Mouse (Mus musculus) embryonic facial prominence, embryonic 15.5 days (tissue): ENCODE measurements around the gene Ndufv1. TPM values are rescaled to one million over a fixed set of nuclear protein-coding genes. Genes with fewer than 3 reads are reported as not detected.
"Not testable (repeated sequence)": the region's sequence is repeated elsewhere in the genome, so short reads cannot be mapped to it uniquely, and the experiment has no call there.

Source experiments
- ATAC-seq: fragments of 200-750 bp; cut with Nextera tagmentation; 2 replicates; pipeline ENCODE4 v1.8.0; 2017; ENCODE audit warnings: low read depth, moderate TSS enrichment; ENCODE audit not compliant: insufficient number of reproducible peaks, low FRiP score, low TSS enrichment
- H3K27ac ChIP-seq: fragments of 300-500 bp; sonication (generic); replicated peaks from 2 replicates; pipeline ENCODE4 v1.5.1; 2015; ENCODE audit warnings: mild to moderate bottlenecking, inconsistent platforms
- H3K27me3 ChIP-seq: fragments of 300-500 bp; sonication (generic); 2 replicates; pipeline ENCODE4 v1.6.1; 2015; ENCODE audit warnings: inconsistent platforms
- H3K36me3 ChIP-seq: fragments of 300-500 bp; sonication (generic); 2 replicates; pipeline ENCODE4 v1.6.1; 2015; ENCODE audit warnings: mild to moderate bottlenecking, inconsistent platforms
- H3K4me1 ChIP-seq: fragments of 300-500 bp; sonication (generic); 2 replicates; pipeline ENCODE4 v1.6.1; 2015; ENCODE audit warnings: inconsistent platforms
- H3K4me2 ChIP-seq: fragments of 300-500 bp; sonication (generic); replicated peaks from 2 replicates; pipeline ENCODE4 v1.6.1; 2015; ENCODE audit warnings: mild to moderate bottlenecking, inconsistent platforms
- H3K4me3 ChIP-seq: fragments of 300-500 bp; sonication (generic); replicated peaks from 2 replicates; pipeline ENCODE4 v1.5.1; 2015; ENCODE audit warnings: mild to moderate bottlenecking, inconsistent platforms
- H3K9ac ChIP-seq: fragments of 300-500 bp; sonication (generic); 2 replicates; pipeline ENCODE4 v1.6.1; 2015; ENCODE audit warnings: inconsistent platforms
- H3K9me3 ChIP-seq: fragments of 300-500 bp; sonication (generic); replicated peaks from 2 replicates; pipeline ENCODE4 v1.6.1; 2016; ENCODE audit warnings: inconsistent platforms
- WGBS: fragments of 180-500 bp; shearing (Covaris S2); methylation state at CpG from one replicate; pipeline ENCODE4 v1.1.7; 2015; 5-methylcytosine and 5-hydroxymethylcytosine counted together
- polyA plus RNA-seq: library from polyadenylated mRNA; unstranded; fragments of >200 nt; fragmentation: Nextera tagmentation; extraction: Ambion mirVana; gene quantifications from 2 replicates; pipeline ENCODE4 v1.2.1, GENCODE M21; 2015

Ndufv1 gene
- polyA plus RNA-seq, result 190 and 202 TPM in 2 replicates

DNA sequence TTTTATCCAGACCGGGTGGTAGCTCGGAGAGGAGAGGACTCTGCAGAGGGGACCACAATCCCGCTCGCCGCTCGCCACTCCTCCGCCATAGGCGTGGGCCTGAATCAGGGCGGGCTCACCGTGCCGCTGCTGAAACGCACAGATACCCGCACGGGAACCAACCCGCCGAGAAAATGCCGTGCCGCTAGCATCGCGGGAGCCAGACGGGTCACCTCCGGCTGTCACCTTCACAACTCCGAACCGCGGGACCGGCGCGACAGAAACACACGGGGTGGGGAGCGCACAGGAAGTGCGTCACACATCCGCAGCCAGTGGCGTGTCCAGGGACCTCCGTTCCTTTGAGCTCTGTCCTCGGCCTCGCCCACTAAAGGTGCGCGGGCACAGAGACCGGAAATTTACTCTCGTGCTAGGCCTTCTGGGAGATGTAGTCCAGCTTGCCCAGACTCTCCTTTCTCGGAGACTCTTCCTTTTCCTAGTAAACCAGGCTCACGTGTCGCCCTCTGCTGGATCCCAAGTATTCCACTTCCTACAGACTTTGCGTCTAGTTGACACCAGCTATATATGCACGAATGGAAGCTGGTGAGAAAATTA lies at the start of gene Ndufv1:
TSS of gene Ndufv1 (minus strand) at position 375 of the 591 bp plus-strand sequence.
- H3K4me2 ChIP-seq, result peak within 1 kb of the TSS; percentile 67
- H3K27me3 ChIP-seq, result no peaks in the 10 kb centered on the region
- H3K36me3 ChIP-seq, result peaks cover 29% of the 10 kb centered on the region
- peak; percentile 99 for ATAC-seq
- peaks cover 16% of the 10 kb centered on the region for H3K4me1 ChIP-seq
- no peaks in the 10 kb centered on the region for H3K9me3 ChIP-seq
- peak within 1 kb of the TSS; percentile 83 for H3K9ac ChIP-seq
- peak within 1 kb of the TSS; percentile 65 for H3K27ac ChIP-seq
- H3K4me3 ChIP-seq, result peak within 1 kb of the TSS; percentile 95
- under 1% methylated on average over 45 of the region's 45 CpGs for WGBS

DNA sequence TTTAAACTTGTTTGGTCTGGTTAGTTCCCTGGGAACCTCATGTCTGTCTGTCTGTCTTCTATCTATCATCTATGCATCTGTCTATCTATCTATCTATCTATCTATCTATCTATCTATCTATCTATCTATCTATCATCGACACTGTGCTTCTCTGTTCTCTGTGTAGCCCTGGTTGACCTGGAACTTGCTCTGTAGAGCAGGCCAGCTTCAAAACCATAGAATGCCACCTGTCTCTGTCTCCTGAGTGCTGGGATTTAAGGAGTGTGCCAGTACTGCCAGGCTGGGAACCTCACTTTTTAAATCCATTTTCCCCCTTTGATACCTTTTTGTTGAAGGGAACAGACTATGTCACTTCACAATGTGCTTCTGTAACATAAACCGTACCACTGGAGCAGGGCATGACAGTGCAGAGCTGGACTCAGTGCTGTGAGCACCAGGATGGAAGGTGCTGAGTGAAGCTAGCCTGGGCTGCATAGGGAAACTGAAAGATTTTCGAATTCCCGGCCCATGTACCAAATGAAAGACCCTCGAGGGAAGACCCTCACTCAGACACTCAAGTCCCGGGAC lies 48.4 kb upstream of the Ndufv1 start:
- 81% methylated on average over 6 of the region's 6 CpGs for WGBS

DNA sequence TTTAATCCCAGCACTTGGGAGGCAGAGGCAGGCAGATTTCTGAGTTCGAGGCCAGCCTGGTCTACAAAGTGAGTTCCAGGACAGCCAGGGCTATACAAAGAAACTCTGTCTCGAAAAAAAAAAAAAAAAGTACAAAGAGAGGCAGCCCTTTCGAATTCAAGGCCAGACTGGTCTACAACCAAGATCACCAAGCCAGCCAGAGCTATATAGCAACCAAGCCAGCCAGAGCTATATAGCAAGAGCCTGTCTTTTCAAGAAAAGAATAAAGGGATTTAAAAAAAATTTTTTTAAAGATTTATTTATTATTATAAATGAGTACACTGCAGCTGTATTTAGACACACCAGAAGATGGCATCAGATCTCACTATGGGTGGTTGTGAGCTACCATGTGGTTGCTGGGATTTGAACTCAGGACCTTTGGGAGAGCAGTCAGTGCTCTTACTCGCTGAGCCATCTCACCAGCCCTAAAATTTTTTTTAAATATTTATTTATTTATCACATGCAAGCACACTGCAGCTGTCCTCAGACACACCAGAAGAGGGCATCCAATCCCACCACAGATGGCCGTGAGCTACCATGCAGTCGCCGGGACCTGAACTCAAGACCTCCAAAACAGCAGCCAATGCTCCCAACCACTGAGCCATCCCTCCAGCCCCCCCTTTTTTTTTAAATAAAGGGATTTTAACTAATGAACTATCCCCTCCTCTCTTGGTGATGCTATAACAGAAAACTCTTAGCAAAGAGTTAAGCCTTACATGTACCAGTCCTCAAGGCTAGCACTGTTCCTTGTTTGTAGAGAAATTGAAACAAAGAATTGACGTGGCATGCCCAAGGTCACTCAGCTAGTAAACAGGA lies 47.7 kb upstream of the Ndufv1 start:
- not testable (repeated sequence) for H3K9ac ChIP-seq, H3K27me3 ChIP-seq, H3K4me3 ChIP-seq, ATAC-seq, H3K9me3 ChIP-seq, H3K27ac ChIP-seq, H3K36me3 ChIP-seq, H3K4me2 ChIP-seq
- 87% methylated on average over 8 of the region's 8 CpGs for WGBS
- H3K4me1 ChIP-seq, result peaks cover 14% of the 10 kb centered on the region

More for the DNA sequence above, 48.4 kb upstream of the Ndufv1 start:
- Histone ChIP-seq H3K4me2 (no peak overlapping the region), H3K27ac (no peak overlapping the region), H3K9ac (no peak overlapping the region), H3K36me3 (no peaks in the 10 kb centered on the region), H3K27me3 (no peaks in the 10 kb centered on the region), H3K4me1 (peaks cover 7% of the 10 kb centered on the region; the same call in 1 of the 2 replicates), H3K4me3 (no peak overlapping the region), H3K9me3 (no peaks in the 10 kb centered on the region)
- ATAC-seq, result no peak

DNA sequence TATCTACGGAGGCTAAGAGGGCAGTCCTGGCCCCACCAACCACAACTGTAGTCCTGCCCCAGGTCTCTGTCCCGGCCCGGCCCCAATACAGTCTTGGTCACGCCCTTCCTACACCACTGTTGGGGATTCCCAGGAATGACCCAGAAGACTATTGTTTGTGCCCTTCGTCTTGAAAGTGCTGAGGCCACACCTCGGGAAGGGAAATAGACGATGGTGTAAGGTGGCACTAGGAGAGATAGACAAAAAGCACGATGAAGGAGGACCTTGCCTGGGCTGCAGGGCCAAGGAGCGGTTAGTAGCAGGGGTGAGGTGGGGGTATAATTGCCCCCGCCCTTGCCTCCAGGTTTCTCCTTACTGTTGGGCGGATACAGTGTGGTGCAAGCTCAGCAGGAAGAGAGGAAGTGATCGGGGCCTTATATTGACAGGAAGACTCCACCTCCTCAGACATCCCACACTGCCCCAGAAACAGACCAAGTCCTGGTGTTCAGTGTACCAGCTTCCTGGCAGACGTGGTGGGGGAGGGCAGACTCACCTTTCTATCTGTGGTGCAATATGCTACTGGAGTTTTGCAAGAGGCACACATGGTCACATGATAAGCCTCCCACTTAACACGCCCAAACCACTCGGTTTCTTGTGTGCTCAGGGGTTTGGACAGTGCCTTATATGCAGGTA lies 46.6 kb upstream of the Ndufv1 start, which contains the start of gene Gstp3:
TSS of gene Gstp3 (minus strand) at position 501 of the 672 bp plus-strand sequence.
- Histone ChIP-seq H3K4me3 (no peak within 1 kb of the TSS), H3K9me3 (no peaks in the 10 kb centered on the region), H3K4me2 (no peak within 1 kb of the TSS), H3K9ac (no peak within 1 kb of the TSS), H3K4me1 (peaks cover 16% of the 10 kb centered on the region), H3K27ac (no peak within 1 kb of the TSS), H3K27me3 (no peaks in the 10 kb centered on the region), H3K36me3 (no peaks in the 10 kb centered on the region)
- WGBS, result 74% methylated on average over 15 of the region's 15 CpGs
- ATAC-seq, result no peak

DNA sequence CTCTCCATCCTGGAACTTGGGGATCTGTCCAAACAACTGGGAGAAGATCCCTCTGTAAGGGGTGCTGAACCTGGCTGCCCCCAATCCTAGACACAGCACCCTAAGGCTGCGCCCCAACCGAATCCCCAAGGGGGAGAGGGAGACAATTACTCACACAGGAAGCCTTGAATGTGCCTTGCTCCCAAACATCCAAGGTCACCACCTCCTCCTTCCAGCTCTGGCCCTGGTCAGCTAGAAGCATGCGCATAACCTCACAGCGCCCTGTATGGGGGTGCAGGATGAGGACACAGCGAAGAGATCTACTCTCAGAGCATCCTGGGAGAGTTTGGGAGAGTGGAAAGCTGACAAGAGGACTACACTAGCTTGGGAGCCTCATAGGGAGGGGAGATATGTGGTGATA lies 46.0 kb upstream of the Ndufv1 start:
- Histone ChIP-seq H3K36me3 (no peaks in the 10 kb centered on the region), H3K4me1 (peaks cover 16% of the 10 kb centered on the region), H3K4me3 (no peak overlapping the region), H3K27me3 (no peaks in the 10 kb centered on the region), H3K27ac (no peak overlapping the region), H3K9me3 (no peaks in the 10 kb centered on the region), H3K9ac (no peak overlapping the region), H3K4me2 (no peak overlapping the region)
- whole genome bisulfite sequencing, result 87% methylated on average over 5 of the region's 5 CpGs
- no peak for ATAC-seq

DNA sequence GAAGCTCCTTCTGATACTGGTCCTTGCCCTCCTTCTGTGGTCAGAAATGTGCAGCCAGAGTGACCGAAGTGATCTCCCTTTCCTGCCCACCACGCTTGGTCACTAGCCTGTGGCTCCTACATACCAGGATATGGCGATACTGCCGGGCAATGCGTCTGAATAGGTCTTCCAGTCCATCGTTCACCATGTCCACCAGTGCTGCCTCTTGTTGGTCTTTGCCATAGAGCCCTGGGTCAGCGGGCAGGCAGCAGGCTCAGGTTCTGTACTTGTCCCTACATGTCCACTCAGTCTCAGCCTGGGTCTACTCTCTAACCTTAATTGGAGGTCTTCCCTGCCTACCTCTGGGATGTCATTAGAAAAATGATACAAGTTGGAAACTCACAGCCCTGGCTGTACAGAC lies 45.4 kb upstream of the Ndufv1 start:
- H3K4me1 ChIP-seq, result peaks cover 16% of the 10 kb centered on the region
- no peaks in the 10 kb centered on the region for H3K36me3 ChIP-seq
- H3K27ac ChIP-seq, result no peak overlapping the region
- ATAC-seq, result no peak
- no peaks in the 10 kb centered on the region for H3K9me3 ChIP-seq
- WGBS, result 88% methylated on average over 7 of the region's 7 CpGs
- H3K9ac ChIP-seq, result no peak overlapping the region
- no peak overlapping the region for H3K4me3 ChIP-seq
- H3K27me3 ChIP-seq, result no peaks in the 10 kb centered on the region
- no peak overlapping the region for H3K4me2 ChIP-seq

DNA sequence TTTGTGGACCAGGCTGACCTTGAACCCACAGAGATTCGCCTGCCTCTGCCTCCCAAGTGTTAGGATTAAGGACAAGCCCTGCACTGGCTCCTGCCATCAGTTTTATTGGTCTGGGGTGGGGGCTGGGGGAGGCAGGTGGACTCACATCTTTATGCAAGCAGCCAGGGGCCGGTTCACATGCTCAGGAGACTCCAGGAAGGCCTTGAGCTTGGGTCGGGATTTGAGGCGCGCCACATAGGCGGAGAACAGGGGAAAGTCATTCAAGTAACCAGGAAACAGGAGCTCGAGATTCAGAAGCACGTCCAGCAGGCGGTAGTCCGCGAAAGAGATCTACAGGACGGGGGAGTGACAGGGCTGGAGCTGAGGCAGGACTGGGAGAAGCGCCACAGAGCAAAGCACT lies 44.8 kb upstream of the Ndufv1 start:
- H3K4me1 ChIP-seq, result peaks cover 16% of the 10 kb centered on the region
- no peak overlapping the region for H3K9ac ChIP-seq
- no peak for ATAC-seq
- H3K4me2 ChIP-seq, result no peak overlapping the region
- no peaks in the 10 kb centered on the region for H3K27me3 ChIP-seq
- no peaks in the 10 kb centered on the region for H3K36me3 ChIP-seq
- no peak overlapping the region for H3K4me3 ChIP-seq
- 84% methylated on average over 13 of the region's 13 CpGs for WGBS
- no peak overlapping the region for H3K27ac ChIP-seq
- H3K9me3 ChIP-seq, result no peaks in the 10 kb centered on the region

DNA sequence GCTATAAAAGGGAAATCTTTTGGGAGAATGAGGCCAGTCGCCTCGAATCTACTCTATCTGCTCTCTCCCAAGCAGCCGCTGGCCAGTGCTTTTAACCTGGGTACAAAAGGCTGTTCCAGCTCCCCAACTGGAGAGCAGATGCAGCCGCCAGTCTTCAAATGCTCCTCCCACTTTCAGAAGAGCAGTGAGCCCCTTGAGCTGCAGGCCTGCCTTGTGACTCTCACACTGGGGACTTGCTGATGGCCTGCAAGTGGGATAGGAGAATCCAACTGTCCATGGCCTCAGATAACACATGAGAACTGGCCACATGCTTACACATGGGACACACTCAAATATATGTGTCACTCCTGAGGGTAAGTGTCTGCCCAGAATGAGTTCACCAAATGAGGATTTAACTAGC lies 44.1 kb upstream of the Ndufv1 start:
- Histone ChIP-seq H3K4me2 (no peak overlapping the region), H3K27me3 (no peaks in the 10 kb centered on the region), H3K27ac (no peak overlapping the region), H3K9me3 (no peaks in the 10 kb centered on the region), H3K9ac (no peak overlapping the region), H3K4me3 (no peak overlapping the region), H3K4me1 (peaks cover 16% of the 10 kb centered on the region), H3K36me3 (no peaks in the 10 kb centered on the region)
- no peak for ATAC-seq
- WGBS, result 42% methylated on average over 4 of the region's 4 CpGs

DNA sequence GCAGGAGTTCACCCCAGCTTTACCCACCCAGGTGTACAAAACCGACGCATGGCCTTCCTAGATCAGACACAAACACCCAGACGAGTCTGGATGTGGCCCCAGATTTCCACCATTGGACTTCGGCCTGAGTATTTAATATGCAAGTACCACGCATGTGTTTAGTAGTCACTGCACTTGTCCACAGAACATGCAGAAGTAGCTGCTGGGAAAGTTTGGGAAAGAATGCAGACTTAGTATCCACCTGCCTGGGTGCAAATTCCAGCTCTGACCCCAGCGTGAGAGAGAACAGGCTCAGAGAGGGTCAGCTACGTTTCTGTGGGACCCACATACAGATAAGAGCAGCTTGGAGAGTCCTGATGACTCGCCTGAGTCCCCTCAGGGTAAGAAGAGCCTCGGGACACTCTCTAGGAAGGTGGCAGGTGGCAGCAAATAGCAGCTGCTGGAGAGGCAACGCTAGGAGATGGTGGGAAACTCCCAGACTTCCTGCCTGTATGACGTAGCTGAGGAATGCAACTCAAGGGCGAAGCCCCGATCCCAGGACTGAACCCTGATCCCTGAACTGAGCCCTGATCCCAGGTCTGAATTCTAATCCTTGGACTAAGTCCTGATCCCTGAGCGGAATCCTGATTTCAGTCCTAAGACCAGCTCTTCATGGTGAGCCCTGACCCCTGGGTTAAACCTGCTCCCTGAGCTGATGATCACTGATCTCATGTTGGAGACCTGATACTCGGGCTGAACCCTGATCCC lies 43.5 kb upstream of the Ndufv1 start:
- no peak overlapping the region for H3K4me2 ChIP-seq
- H3K9ac ChIP-seq, result no peak overlapping the region
- H3K9me3 ChIP-seq, result no peaks in the 10 kb centered on the region
- peaks cover 16% of the 10 kb centered on the region for H3K4me1 ChIP-seq
- H3K27ac ChIP-seq, result no peak overlapping the region
- ATAC-seq, result no peak
- H3K4me3 ChIP-seq, result no peak overlapping the region
- no peaks in the 10 kb centered on the region for H3K27me3 ChIP-seq
- WGBS, result 44% methylated on average over 15 of the region's 15 CpGs
- H3K36me3 ChIP-seq, result no peaks in the 10 kb centered on the region

DNA sequence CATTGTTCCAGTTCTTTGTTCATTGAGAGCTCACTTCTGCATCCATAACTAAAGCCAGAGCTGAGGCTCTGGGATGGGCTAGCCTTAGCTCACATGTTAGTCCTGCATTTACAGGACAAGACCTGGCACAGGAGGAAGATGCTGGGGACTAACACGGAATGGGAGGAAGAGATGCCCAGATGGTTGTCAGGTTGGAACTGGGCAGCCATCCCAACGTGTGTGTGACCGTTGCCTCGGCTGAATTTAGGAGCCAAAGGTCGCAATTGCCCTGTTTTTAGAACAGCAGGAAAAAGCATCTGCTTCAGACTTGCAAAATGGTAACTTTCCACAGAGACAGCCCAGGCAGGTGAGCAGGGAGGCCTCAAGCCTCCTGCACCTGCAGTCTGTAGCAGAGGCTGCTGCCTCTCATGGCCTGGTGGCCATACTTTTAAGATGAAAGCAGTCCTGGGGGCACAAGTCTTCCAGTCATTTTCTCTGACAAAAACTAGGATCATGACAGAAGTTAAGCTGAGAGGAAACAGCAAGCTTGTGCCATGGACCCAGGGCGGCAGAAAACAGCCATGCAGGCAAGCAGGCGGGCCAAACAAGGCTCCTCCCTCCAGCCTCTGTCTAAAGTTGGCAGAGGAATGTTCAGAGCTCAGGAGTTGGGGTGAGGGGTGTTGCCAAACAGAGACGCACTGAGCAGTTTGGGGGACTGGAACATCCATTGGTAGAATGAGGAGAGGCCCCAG lies 42.8 kb upstream of the Ndufv1 start:
- Histone ChIP-seq H3K27ac (no peak overlapping the region), H3K4me2 (no peak overlapping the region), H3K36me3 (no peaks in the 10 kb centered on the region), H3K27me3 (no peaks in the 10 kb centered on the region), H3K9me3 (no peaks in the 10 kb centered on the region), H3K4me1 (peaks cover 16% of the 10 kb centered on the region), H3K9ac (no peak overlapping the region), H3K4me3 (no peak overlapping the region)
- no peak for ATAC-seq
- 55% methylated on average over 8 of the region's 8 CpGs for WGBS
